Mouse (Mus musculus) heart, adult 18-20 months (tissue): Measurements from ENCODE around the gene Clec16a. TPM values are rescaled to one million over a fixed set of nuclear protein-coding genes. Genes with fewer than 3 reads are reported as not detected.

ENCODE experiments used
- DNase-seq, 2 experiments: peaks; one replicate each; pipeline ENCODE4 v3.0.0; 2021 to 2022; ENCODE audit warnings: mixed read lengths in 1 of 2
- total RNA-seq, 2 experiments: library from RNA; stranded (reverse); gene quantifications; 2 replicates each; pipeline ENCODE4 v1.2.3; 2021

The Clec16a gene
- total RNA-seq, 2 experiments from 2014 or later = 54.5 to 57.2 TPM

DNA sequence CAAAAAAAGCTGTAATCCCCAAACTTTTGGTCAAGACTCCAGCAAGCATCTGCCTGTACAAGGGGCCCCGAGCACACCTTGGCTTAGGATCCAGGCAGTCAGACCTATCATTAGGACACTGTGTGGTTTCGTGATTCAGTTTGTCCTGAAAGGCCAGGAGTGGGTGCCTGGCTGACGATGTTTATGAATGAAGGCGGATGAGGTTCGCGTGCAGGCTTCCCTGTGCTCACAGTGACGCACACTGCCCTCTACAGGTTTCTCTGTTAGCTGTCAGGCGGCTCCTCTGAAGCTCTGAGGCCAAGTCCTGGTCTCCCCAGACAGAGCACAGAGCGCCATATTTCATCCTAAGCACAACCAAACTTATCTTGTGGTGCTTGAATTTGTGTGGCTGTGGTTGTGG lies 241.1 kb downstream of the Clec16a start:
- peak; percentile 86 to 90 for DNase-seq

DNA sequence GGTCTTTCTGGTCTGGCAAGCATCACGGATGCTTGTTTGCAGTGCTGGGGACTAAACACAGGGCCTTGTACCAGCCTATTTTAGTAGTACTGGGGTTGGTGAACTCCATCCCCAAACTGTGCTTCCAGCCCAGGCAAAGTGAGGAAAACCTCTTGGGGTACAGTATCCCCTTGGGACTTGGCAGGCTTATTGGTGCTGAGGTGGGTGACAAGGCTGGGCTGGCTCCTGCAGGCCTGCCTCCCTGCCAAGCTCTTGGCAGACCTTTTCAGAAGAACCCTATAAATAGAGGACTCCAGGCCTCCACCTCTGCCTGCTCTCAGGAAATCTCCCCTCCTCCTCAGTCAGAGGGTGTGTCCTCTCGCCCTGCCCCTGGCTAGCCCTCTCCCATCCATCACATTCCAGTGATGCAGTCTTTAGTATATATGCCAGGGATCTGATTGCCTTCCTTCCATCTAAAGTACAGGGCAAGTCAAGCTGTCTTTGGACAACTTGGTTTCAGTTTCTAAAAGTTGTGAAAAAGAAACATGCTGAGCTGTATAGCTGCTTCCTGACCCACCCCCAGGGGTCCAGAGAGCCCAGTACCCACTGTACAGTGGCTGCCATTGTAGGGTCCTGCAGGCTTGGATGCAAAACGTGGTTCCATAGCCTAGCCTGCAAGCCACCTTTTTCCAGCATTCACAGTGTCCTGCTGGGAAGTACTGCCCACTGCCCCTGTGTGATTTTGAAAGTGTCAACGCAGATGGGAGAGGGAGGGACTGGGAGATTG lies 241.8 kb downstream of the Clec16a start:
- peak; percentile 56 to 60 for DNase-seq

DNA sequence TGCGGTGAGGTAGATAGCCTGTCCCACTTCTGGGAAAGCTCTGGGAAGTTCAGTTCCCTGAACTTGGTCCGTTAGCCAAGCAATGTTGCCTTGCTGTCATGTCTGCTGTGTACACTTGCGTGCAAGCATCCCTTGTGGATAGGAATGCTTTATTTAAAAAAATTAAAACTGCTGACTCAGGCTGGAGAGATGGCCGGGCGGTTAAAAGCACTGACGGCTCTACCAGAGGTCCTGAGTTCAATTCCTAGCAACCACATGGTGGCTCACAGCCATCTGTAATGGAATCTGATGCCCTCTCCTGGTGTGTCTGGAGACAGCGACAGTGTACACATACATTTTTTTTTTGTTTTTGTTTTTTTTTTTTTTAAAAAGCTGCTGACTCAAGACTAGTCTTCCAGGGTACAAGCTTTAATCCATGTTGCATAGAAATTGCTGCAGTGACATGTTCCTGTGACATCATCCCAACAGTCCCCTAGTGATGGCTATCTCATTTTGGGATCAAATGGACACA lies 242.5 kb downstream of the Clec16a start:
- DNase-seq = no peak

DNA sequence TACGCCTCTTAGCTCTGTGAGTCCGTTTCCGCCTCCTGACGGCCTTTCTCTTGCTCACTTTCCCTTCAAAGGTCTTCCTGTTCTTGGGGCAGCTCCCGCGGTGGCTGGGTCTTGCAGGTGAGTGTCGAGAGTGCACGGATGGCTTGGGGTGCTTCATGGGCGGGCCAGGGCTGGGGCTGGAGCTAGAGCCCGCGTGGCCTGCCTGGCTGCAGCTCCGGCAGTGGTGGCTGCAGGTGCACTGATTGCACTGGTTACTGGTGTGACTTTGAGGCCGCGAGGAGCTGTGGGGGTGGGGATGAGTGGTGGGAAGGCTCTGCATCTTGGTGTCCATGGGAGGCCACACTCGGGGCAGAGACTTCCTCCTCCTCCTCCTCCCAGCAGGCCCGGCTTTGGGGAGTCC lies 243.1 kb downstream of the Clec16a start, which contains the start of gene Tnp2:
TSS of gene Tnp2 (minus strand) at position 390 of the 400 bp plus-strand sequence.
- no peak for DNase-seq

DNA sequence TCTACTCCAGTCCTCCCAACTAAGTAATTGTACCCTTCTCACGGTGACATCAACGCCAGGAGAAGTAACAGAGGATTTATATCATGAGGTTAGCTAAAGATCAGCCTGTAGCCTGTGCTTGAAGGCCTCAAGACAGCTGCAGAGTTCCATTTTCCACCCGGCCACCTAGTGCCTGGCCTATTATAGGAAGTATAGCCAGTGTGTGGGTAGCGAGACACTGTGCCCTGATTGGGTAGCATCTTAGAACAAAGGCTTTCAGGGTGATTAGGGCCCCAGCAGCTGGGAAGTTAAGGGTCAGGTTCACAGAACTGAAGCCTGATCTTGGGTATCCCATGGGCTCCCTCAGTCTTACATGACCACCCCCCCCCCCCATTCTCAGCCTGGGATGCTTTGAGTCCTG lies 243.7 kb downstream of the Clec16a start:
- no peak for DNase-seq

DNA sequence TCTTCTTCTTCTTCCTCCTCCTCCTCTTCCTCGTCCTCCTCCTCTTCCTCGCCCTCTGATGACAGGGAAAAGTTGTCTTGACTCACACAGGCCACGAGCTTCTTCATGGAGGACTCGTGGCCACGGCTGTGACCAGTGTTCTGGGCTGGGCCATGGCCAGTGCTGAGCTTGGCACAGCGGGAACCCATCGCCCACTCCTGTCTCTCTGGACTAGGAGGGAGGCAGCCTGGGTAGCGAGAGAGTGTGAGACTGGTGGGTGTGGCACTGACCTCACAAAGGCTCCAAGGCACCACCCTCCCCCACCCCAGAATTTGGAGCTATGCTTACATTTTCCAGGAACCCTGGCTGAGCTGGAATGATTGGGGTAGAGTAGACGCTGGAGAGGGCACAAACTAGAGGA lies 245.6 kb downstream of the Clec16a start, which contains the start of gene Prm3:
TSS of gene Prm3 (minus strand) at position 213 of the 400 bp plus-strand sequence.
- no peak for DNase-seq

Other genes starting within 250 kb of the Clec16a start
- gene Emp2, start 231.4 kb upstream of the Clec16a start, total RNA-seq = 10 to 100 TPM; 31.4 to 34.6 TPM
- not detected for gene Tekt5, start 149.8 kb upstream of the Clec16a start, total RNA-seq
- 1 to 10 TPM; 7.7 to 8.4 TPM for gene Nubp1, start 133.4 kb upstream of the Clec16a start, total RNA-seq
- under 1 TPM; 0.10 to 0.26 TPM for gene Tvp23a, start 98.0 kb upstream of the Clec16a start, total RNA-seq
- gene Ciita, start 65.3 kb upstream of the Clec16a start, total RNA-seq = 1 to 10 TPM; 1.3 to 3.9 TPM
- gene Dexi, start 2.3 kb upstream of the Clec16a start, total RNA-seq = 10 to 100 TPM; 29.7 to 33.3 TPM
- gene Socs1, start 240.2 kb downstream of the Clec16a start, total RNA-seq = under 1 TPM; 0.35 to 0.75 TPM
- not detected for gene Tnp2, start 243.3 kb downstream of the Clec16a start, total RNA-seq
- not detected for gene Prm3, start 245.6 kb downstream of the Clec16a start, total RNA-seq